Mouse (Mus musculus): ENCODE measurements around the gene Sp9. TPM values are rescaled to one million over a fixed set of nuclear protein-coding genes. Genes with fewer than 3 reads are reported as not detected.

Gene Sp9
- polyA plus RNA-seq (2014; fragmentation: Nextera tagmentation; extraction: Ambion mirVana) = 0.98 and 1.6 TPM in 2 replicates

GRCm38 (mm10) chr2:73271459-73272161, at the start of gene Sp9:
Gene Sp9, plus strand, starts transcription at chr2:73271925.
- under 1% methylated on average over 47 of the region's 48 CpGs for WGBS
- H3K36me3 ChIP-seq (replicated peaks; ENCODE audit: control insufficient read depth, insufficient read depth, low read depth, low read length) = no peaks in the 10 kb centered on the region
- H3K4me1 ChIP-seq (ENCODE audit: control insufficient read depth, insufficient read depth, low read length) = peaks cover 8% of the 10 kb centered on the region; the same call in 1 of the 2 replicates
- no peak within 1 kb of the TSS for H3K27ac ChIP-seq (replicated peaks; ENCODE audit: low read depth, low read length)
- peaks cover 59% of the 10 kb centered on the region for H3K27me3 ChIP-seq (ENCODE audit: control insufficient read depth, insufficient read depth, low read length)
- peak; percentile 81 for ATAC-seq (replicated peaks; ENCODE audit: insufficient number of reproducible peaks, low FRiP score, low TSS enrichment, low read depth)
- H3K9ac ChIP-seq (replicated peaks; ENCODE audit: low read length) = no peak within 1 kb of the TSS; the same call in 1 of the 2 replicates
- DNase-seq (ENCODE audit: low spot score) = peak; percentile 88
- peak within 1 kb of the TSS; percentile 34 for H3K4me3 ChIP-seq (ENCODE audit: low read depth, low read length)
- H3K9me3 ChIP-seq (replicated peaks; ENCODE audit: control insufficient read depth, low read length) = no peaks in the 10 kb centered on the region
- H3K4me2 ChIP-seq (ENCODE audit: low read depth, low read length) = peak within 1 kb of the TSS; percentile 67

- ATAC-seq (replicated peaks; ENCODE audit: insufficient number of reproducible peaks, low FRiP score, low TSS enrichment, low read depth) (no peak), DNase-seq (ENCODE audit: low spot score) (no peak)
- Histone ChIP-seq H3K27ac (replicated peaks; ENCODE audit: low read depth, low read length) (no peak overlapping the region), H3K9me3 (replicated peaks; ENCODE audit: control insufficient read depth, low read length) (no peaks in the 10 kb centered on the region), H3K9ac (replicated peaks; ENCODE audit: low read length) (no peak overlapping the region), H3K27me3 (ENCODE audit: control insufficient read depth, insufficient read depth, low read length) (no peaks in the 10 kb centered on the region), H3K36me3 (replicated peaks; ENCODE audit: control insufficient read depth, insufficient read depth, low read depth, low read length) (no peaks in the 10 kb centered on the region), H3K4me3 (ENCODE audit: low read depth, low read length) (no peak overlapping the region), H3K4me1 (ENCODE audit: control insufficient read depth, insufficient read depth, low read length) (no peaks in the 10 kb centered on the region), H3K4me2 (ENCODE audit: low read depth, low read length) (no peak overlapping the region)
- WGBS = 59% methylated on average over 3 of the region's 3 CpGs
Observed at GRCm38 (mm10) chr2:73231081-73231480, 40.6 kb upstream of the Sp9 start.

- H3K36me3 ChIP-seq (replicated peaks; ENCODE audit: control insufficient read depth, insufficient read depth, low read depth, low read length) = no peaks in the 10 kb centered on the region
- ATAC-seq (replicated peaks; ENCODE audit: insufficient number of reproducible peaks, low FRiP score, low TSS enrichment, low read depth) = no peak
- H3K9ac ChIP-seq (replicated peaks; ENCODE audit: low read length) = no peak overlapping the region
- no peaks in the 10 kb centered on the region for H3K9me3 ChIP-seq (replicated peaks; ENCODE audit: control insufficient read depth, low read length)
- H3K27me3 ChIP-seq (ENCODE audit: control insufficient read depth, insufficient read depth, low read length) = no peaks in the 10 kb centered on the region
- no peaks in the 10 kb centered on the region for H3K4me1 ChIP-seq (ENCODE audit: control insufficient read depth, insufficient read depth, low read length)
- DNase-seq (ENCODE audit: low spot score) = no peak
- H3K4me2 ChIP-seq (ENCODE audit: low read depth, low read length) = no peak overlapping the region
- WGBS = 79% methylated on average over 4 of the region's 4 CpGs
- no peak overlapping the region for H3K4me3 ChIP-seq (ENCODE audit: low read depth, low read length)
- H3K27ac ChIP-seq (replicated peaks; ENCODE audit: low read depth, low read length) = no peak overlapping the region
Observed at GRCm38 (mm10) chr2:73241299-73241698, 30.4 kb upstream of the Sp9 start.

GRCm38 (mm10) chr2:73248701-73249100, 23.0 kb upstream of the Sp9 start:
- H3K9me3 ChIP-seq (replicated peaks; ENCODE audit: control insufficient read depth, low read length) = no peaks in the 10 kb centered on the region
- ATAC-seq (replicated peaks; ENCODE audit: insufficient number of reproducible peaks, low FRiP score, low TSS enrichment, low read depth) (no peak), DNase-seq (ENCODE audit: low spot score) (no peak)
- H3K4me3 ChIP-seq (ENCODE audit: low read depth, low read length) = no peak overlapping the region
- no peak overlapping the region for H3K27ac ChIP-seq (replicated peaks; ENCODE audit: low read depth, low read length)
- H3K4me1 ChIP-seq (ENCODE audit: control insufficient read depth, insufficient read depth, low read length) = no peaks in the 10 kb centered on the region
- H3K4me2 ChIP-seq (ENCODE audit: low read depth, low read length) = no peak overlapping the region
- H3K36me3 ChIP-seq (replicated peaks; ENCODE audit: control insufficient read depth, insufficient read depth, low read depth, low read length) = no peaks in the 10 kb centered on the region
- H3K27me3 ChIP-seq (ENCODE audit: control insufficient read depth, insufficient read depth, low read length) = no peaks in the 10 kb centered on the region
- no peak overlapping the region for H3K9ac ChIP-seq (replicated peaks; ENCODE audit: low read length)
- WGBS = 80% methylated on average over 4 of the region's 4 CpGs

GRCm38 (mm10) chr2:73263172-73263765, 8.5 kb upstream of the Sp9 start:
- H3K27ac ChIP-seq (replicated peaks; ENCODE audit: low read depth, low read length) = no peak overlapping the region
- peaks cover 43% of the 10 kb centered on the region for H3K27me3 ChIP-seq (ENCODE audit: control insufficient read depth, insufficient read depth, low read length)
- no peaks in the 10 kb centered on the region for H3K36me3 ChIP-seq (replicated peaks; ENCODE audit: control insufficient read depth, insufficient read depth, low read depth, low read length)
- ATAC-seq (replicated peaks; ENCODE audit: insufficient number of reproducible peaks, low FRiP score, low TSS enrichment, low read depth) (no peak), DNase-seq (ENCODE audit: low spot score) (peak; percentile 39)
- peak overlapping the region; percentile 84 for H3K4me2 ChIP-seq (ENCODE audit: low read depth, low read length)
- WGBS = 2% methylated on average over 16 of the region's 16 CpGs
- peaks cover 2% of the 10 kb centered on the region; the same call in 1 of the 2 replicates for H3K4me1 ChIP-seq (ENCODE audit: control insufficient read depth, insufficient read depth, low read length)
- H3K9ac ChIP-seq (replicated peaks; ENCODE audit: low read length) = peak overlapping the region; percentile 48; the same call in 1 of the 2 replicates
- no peaks in the 10 kb centered on the region for H3K9me3 ChIP-seq (replicated peaks; ENCODE audit: control insufficient read depth, low read length)
- peak overlapping the region; percentile 44 for H3K4me3 ChIP-seq (ENCODE audit: low read depth, low read length)

- peak overlapping the region; percentile 44 for H3K4me3 ChIP-seq (ENCODE audit: low read depth, low read length)
- peaks cover 2% of the 10 kb centered on the region; the same call in 1 of the 2 replicates for H3K4me1 ChIP-seq (ENCODE audit: control insufficient read depth, insufficient read depth, low read length)
- under 1% methylated on average over 38 of the region's 38 CpGs for WGBS
- no peaks in the 10 kb centered on the region for H3K9me3 ChIP-seq (replicated peaks; ENCODE audit: control insufficient read depth, low read length)
- DNase-seq (ENCODE audit: low spot score) = peak; percentile 74
- H3K4me2 ChIP-seq (ENCODE audit: low read depth, low read length) = peak overlapping the region; percentile 84
- peak overlapping the region; percentile 48 for H3K9ac ChIP-seq (replicated peaks; ENCODE audit: low read length)
- H3K27ac ChIP-seq (replicated peaks; ENCODE audit: low read depth, low read length) = no peak overlapping the region
- no peak for ATAC-seq (replicated peaks; ENCODE audit: insufficient number of reproducible peaks, low FRiP score, low TSS enrichment, low read depth)
- H3K36me3 ChIP-seq (replicated peaks; ENCODE audit: control insufficient read depth, insufficient read depth, low read depth, low read length) = no peaks in the 10 kb centered on the region
- H3K27me3 ChIP-seq (ENCODE audit: control insufficient read depth, insufficient read depth, low read length) = peaks cover 45% of the 10 kb centered on the region
Observed at GRCm38 (mm10) chr2:73263794-73264610, 7.7 kb upstream of the Sp9 start.

- H3K36me3 ChIP-seq (replicated peaks; ENCODE audit: control insufficient read depth, insufficient read depth, low read depth, low read length) = no peaks in the 10 kb centered on the region
- DNase-seq (ENCODE audit: low spot score) (peak; percentile 14), ATAC-seq (replicated peaks; ENCODE audit: insufficient number of reproducible peaks, low FRiP score, low TSS enrichment, low read depth) (no peak)
- H3K27ac ChIP-seq (replicated peaks; ENCODE audit: low read depth, low read length) = no peak overlapping the region
- peak overlapping the region; percentile 84; the same call in 1 of the 2 replicates for H3K4me2 ChIP-seq (ENCODE audit: low read depth, low read length)
- WGBS = 4% methylated on average over 11 of the region's 11 CpGs
- peaks cover 46% of the 10 kb centered on the region for H3K27me3 ChIP-seq (ENCODE audit: control insufficient read depth, insufficient read depth, low read length)
- peak overlapping the region; percentile 44; the same call in 1 of the 2 replicates for H3K4me3 ChIP-seq (ENCODE audit: low read depth, low read length)
- no peak overlapping the region for H3K9ac ChIP-seq (replicated peaks; ENCODE audit: low read length)
- peaks cover 2% of the 10 kb centered on the region; the same call in 1 of the 2 replicates for H3K4me1 ChIP-seq (ENCODE audit: control insufficient read depth, insufficient read depth, low read length)
- no peaks in the 10 kb centered on the region for H3K9me3 ChIP-seq (replicated peaks; ENCODE audit: control insufficient read depth, low read length)
Observed at GRCm38 (mm10) chr2:73264611-73265195, 7.0 kb upstream of the Sp9 start.

All from embryonic facial prominence, embryonic 11.5 days (tissue).